Mouse (Mus musculus): ENCODE measurements around the gene Psmc5.

Gene Psmc5

GRCm38 (mm10) chr11:106306065-106306385 lies 50.1 kb downstream of the Psmc5 start:
- DNase-seq (ENCODE audit: extremely low read depth, low read depth) = no peak

GRCm38 (mm10) chr11:106306758-106307157 lies 50.8 kb downstream of the Psmc5 start:
- no peak for DNase-seq (ENCODE audit: extremely low read depth, low read depth)

DNA sequence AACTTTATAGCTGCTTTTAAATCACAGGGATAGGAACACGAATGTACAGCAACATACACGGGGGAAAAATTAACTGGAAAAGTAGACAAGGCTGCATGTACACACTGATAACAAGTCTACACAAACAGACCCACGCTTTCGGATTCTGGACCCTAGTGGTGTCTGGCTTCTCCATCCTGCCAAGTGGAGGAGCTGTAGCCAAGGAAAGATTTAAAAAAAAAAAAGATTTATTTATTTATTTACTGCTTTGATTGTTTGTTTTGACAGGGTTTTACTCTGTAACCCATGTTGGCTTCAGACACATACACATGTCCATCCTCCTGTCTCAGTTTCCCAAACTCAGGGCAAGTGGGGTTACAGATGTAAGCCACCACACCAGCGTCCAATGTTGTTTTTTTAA lies 51.5 kb downstream of the Psmc5 start:
- DNase-seq (ENCODE audit: extremely low read depth, low read depth) = no peak

GRCm38 (mm10) chr11:106308162-106308561 lies 52.2 kb downstream of the Psmc5 start:
- no peak for DNase-seq (ENCODE audit: extremely low read depth, low read depth)

DNA sequence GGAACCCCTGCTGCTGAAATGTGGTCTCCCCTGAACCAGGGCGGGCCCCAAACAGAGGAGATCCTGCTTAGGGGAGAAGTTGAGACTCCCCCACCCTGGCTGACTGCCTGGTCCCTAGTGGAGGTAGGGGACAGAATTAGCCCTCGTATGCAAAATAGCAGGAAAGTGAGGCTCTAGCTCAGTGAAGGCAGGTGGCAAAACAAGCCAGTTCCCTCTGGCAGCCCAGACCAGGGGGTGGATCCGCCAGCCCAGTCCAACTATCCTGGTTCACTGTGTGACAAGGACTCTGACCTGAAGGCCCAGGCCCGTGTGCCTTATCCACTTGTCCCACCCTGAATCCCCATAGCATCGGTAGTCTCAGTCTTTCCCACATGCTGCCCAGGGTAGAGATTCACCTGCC lies 54.2 kb downstream of the Psmc5 start:
- no peak for DNase-seq (ENCODE audit: extremely low read depth, low read depth)
